Mouse (Mus musculus) cerebral cortex, adult 2 months (tissue): ENCODE measurements around the gene Olfr1252.

ENCODE experiments used
- WGBS: fragments of 180-500 bp; shearing (Covaris S2); methylation state at CpG from one replicate; pipeline ENCODE4 v1.1.7; 2018; 5-methylcytosine and 5-hydroxymethylcytosine counted together

Olfr1252 gene

DNA sequence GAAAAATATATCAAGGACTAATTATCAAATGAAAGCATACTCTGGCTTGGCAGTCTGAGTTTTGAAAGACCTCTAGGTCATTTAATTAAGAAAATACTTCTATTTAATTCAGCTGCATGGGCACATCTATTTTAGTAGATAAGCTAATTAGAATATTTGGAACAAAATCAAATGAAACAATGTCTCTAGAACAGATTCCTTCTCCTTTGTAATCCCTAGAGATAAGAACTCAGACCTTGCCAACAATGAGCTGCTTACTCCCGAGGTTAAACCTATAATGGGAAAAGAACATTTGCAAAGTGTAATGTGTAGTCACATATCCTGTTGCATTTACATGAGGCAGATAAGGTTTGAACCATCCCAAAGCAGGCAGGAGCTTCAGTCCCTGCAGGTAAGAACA, at the start of gene Olfr1252:
TSS of gene Olfr1252 (minus strand) at position 101 of the 400 bp plus-strand sequence.
- WGBS, result 43% methylated on average over 1 of the region's 1 CpGs

DNA sequence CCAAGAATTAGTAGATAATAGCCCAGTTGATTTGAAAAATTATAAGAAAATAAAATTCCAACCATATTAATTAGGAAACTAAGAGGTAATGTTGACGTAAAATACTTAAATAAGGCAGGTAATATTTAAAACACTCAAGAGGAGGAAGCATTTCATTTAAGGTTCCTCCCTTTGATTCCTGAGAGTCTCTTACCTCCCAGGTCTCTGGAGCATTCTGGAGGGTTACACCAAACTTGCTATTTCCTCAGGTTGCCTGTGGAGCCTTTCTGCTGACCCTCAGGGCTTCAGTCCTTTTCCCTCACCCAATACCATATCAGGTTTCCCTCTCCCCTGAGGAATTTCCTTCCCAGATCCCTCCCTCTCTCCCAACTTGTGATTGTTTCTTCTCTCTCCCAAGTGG, 32.2 kb upstream of the Olfr1252 start, which contains the start of gene Olfr1253:
TSS of gene Olfr1253 (minus strand) at position 101 of the 400 bp plus-strand sequence.
- 86% methylated on average over 1 of the region's 1 CpGs for WGBS

DNA sequence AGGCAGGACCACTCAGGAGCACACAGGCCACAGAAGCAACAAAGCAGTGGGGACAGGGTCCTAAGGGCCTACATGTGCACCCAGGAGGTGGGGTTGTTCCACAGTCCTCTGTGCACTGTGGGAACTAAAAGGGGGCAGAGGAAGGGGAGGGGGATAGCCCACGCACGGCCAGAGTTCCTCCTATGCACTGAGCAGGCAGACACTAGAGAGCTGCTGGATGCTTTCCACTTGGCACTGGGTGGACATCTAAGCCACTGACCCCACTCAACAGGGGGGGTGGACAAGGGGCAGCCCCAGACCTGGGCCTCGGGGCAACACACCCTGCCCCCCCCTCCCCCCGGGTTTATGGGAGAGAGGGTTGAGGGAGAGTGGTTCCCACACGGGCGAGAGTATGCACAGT, 32.8 kb downstream of the Olfr1252 start:
- WGBS, result 88% methylated on average over 6 of the region's 6 CpGs

DNA sequence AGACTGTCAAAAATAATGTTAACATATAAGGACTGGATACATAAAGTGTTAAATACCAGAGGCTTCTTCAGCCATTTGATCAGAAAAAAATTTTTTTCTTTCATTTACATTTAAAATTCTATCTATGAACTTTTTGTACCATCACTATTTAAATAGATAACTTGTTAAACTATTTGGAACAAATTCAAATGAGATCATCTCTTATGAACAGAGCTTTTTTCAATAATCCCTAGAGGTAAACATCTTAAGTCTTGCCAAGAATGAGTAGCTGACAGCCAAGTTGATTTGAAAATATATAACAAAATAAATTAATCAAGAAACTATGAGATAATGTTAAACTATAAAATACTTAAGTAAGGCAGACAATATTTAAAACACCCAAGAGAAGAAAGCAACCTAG, 53.0 kb downstream of the Olfr1252 start, which contains the start of gene Olfr1251:
TSS of gene Olfr1251 (minus strand) at position 101 of the 400 bp plus-strand sequence.

